Mouse (Mus musculus): ENCODE results near the gene Myo1e. TPM values are rescaled to one million over a fixed set of nuclear protein-coding genes. Genes with fewer than 3 reads are reported as not detected.

Myo1e gene
- polyA plus RNA-seq, 1 experiment from 2014 or later = 11.2 TPM

DNA sequence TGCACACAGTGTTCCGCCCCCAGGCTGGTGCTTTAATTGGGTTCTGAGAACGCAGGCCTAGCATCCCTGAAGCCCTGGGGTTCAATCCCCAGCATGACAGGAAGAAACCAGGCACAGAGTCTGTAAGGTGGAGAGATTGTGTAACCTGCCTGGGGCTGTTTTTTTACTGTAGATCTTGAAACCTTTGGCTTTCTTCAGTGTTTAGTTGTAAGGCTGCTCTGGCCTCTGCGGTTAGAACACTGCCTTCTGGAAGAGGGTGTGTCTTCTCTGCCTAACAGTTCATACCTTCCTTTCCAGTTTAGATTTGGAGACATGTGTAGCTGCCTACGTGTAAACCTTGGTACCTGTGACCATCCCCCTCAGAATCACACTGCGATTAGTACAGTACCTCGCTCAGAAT, 67.3 kb downstream of the Myo1e start:
- H3K36me3 ChIP-seq (ENCODE audit: control insufficient read depth, insufficient read depth, low read length) = no peaks in the 10 kb centered on the region
- H3K4me2 ChIP-seq (ENCODE audit: low read length) = no peak overlapping the region
- ATAC-seq (ENCODE audit: insufficient number of reproducible peaks, insufficient read depth, low FRiP score, low read depth) = no peak
- no peaks in the 10 kb centered on the region for H3K9me3 ChIP-seq (ENCODE audit: control insufficient read depth, low read length)
- H3K27ac ChIP-seq (replicated peaks in 1 of 2; ENCODE audit: control insufficient read depth in 1 of 2, insufficient read depth in 1 of 2, low read depth in 2 of 2, low read length in 2 of 2) = no peak overlapping the region
- 94% methylated on average over 6 of the region's 6 CpGs for whole genome bisulfite sequencing
- no peaks in the 10 kb centered on the region for H3K27me3 ChIP-seq (ENCODE audit: control insufficient read depth, insufficient read depth, low read length)
- H3K4me3 ChIP-seq (ENCODE audit: control insufficient read depth in 1 of 2, insufficient read depth in 1 of 2, low read depth in 1 of 2, low read length in 2 of 2) = no peak overlapping the region
- no peak overlapping the region for H3K9ac ChIP-seq (ENCODE audit: low read length)
- peaks cover 0 to 2% of the 10 kb centered on the region in 2 experiments; a peak in 1 of 4 replicates for H3K4me1 ChIP-seq (ENCODE audit: control insufficient read depth in 2 of 2, insufficient read depth in 2 of 2, low read length in 2 of 2)

DNA sequence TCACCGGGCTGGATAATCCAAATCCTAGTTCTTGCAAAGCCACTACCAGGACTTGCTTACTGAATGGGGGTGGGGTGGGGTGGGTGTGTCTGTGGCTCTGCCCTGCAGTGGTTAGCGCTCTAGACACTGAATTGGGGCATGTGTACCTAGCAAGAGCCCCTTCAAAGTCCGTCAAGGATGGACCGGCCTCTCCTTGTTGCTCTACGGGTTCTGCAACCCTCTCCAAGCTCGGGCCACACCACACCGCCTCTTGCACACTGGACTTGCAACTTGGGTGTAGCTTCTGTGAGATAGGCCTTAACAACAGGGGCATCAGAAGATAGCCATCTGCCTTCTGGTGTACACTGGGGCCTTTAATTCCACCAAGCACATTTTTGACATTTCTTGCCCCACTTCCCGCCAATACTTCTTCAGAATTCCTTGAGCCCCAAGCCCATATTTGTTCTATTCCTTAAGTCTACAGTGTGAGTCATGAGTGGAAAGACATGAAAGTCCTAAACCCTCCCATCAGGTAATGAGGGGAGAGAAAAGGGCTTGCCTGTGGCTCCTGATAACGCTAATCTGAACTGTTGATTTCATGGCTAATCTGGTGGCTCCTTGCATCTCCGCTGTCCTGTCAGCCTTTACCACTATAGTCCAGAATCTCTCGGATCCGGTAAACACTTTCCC, 67.9 kb downstream of the Myo1e start:
- H3K9me3 ChIP-seq (ENCODE audit: control insufficient read depth, low read length) = no peaks in the 10 kb centered on the region
- 88% methylated on average over 12 of the region's 12 CpGs for WGBS
- no peaks in the 10 kb centered on the region for H3K36me3 ChIP-seq (ENCODE audit: control insufficient read depth, insufficient read depth, low read length)
- H3K9ac ChIP-seq (ENCODE audit: low read length) = no peak overlapping the region
- no peak overlapping the region for H3K4me3 ChIP-seq (ENCODE audit: control insufficient read depth in 1 of 2, insufficient read depth in 1 of 2, low read depth in 1 of 2, low read length in 2 of 2)
- peaks cover 0 to 2% of the 10 kb centered on the region in 2 experiments; a peak in 1 of 4 replicates for H3K4me1 ChIP-seq (ENCODE audit: control insufficient read depth in 2 of 2, insufficient read depth in 2 of 2, low read length in 2 of 2)
- no peak for ATAC-seq (ENCODE audit: insufficient number of reproducible peaks, insufficient read depth, low FRiP score, low read depth)
- no peak overlapping the region for H3K27ac ChIP-seq (replicated peaks in 1 of 2; ENCODE audit: control insufficient read depth in 1 of 2, insufficient read depth in 1 of 2, low read depth in 2 of 2, low read length in 2 of 2)
- H3K27me3 ChIP-seq (ENCODE audit: control insufficient read depth, insufficient read depth, low read length) = no peaks in the 10 kb centered on the region
- H3K4me2 ChIP-seq (ENCODE audit: low read length) = no peak overlapping the region

DNA sequence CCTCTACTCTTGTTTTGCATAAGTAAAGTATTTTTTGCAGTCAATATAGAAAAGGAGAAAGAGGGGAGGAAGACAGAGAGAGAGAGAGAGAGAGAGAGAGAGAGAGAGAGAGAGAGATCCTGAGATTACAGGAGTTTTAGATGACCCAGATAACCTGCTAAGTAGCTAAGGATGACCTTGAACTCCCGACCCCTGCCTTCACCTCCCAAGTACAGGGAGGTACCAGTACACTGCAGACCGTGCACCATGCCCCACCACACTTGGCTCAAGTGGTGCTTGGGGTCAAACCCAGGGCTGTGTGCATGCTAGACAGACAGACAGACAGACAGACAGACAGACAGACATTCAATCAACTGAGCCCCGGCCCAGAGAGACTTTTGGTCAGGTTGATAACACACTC, 69.9 kb downstream of the Myo1e start:
- ATAC-seq (ENCODE audit: insufficient number of reproducible peaks, insufficient read depth, low FRiP score, low read depth) = no peak
- H3K4me3 ChIP-seq (ENCODE audit: control insufficient read depth in 1 of 2, insufficient read depth in 1 of 2, low read depth in 1 of 2, low read length in 2 of 2) = no peak overlapping the region
- peaks cover 3% of the 10 kb centered on the region; the same call in 1 of the 2 replicates for H3K9me3 ChIP-seq (ENCODE audit: control insufficient read depth, low read length)
- no peaks in the 10 kb centered on the region for H3K27me3 ChIP-seq (ENCODE audit: control insufficient read depth, insufficient read depth, low read length)
- no peaks in the 10 kb centered on the region for H3K36me3 ChIP-seq (ENCODE audit: control insufficient read depth, insufficient read depth, low read length)
- no peak overlapping the region for H3K27ac ChIP-seq (replicated peaks in 1 of 2; ENCODE audit: control insufficient read depth in 1 of 2, insufficient read depth in 1 of 2, low read depth in 2 of 2, low read length in 2 of 2)
- H3K9ac ChIP-seq (ENCODE audit: low read length) = no peak overlapping the region
- H3K4me2 ChIP-seq (ENCODE audit: low read length) = no peak overlapping the region
- 52% methylated on average over 3 of the region's 3 CpGs for WGBS
- peaks cover 0 to 2% of the 10 kb centered on the region in 2 experiments; a peak in 1 of 4 replicates for H3K4me1 ChIP-seq (ENCODE audit: control insufficient read depth in 2 of 2, insufficient read depth in 2 of 2, low read length in 2 of 2)

DNA sequence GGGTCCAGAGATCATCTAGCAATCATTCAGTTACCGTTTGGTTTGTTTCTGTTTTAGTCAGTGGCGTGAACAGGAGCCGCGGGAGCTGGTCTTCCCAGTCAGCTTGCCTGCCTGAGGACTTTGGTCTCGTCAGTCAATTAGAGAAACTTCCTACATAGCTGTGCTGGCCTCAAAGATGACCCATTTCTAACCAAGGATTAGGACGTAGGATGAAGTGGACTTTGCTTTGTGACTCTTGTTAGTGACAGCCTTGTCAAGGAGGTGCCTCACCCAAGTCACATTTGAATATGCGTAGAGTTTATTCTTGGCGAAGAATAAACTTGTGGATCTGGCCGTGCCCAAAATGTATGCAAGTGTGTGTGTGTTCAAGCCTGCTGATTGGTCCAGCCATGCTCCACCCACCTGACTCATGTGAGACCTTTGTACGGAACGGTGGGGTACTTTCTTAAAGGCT, 70.4 kb downstream of the Myo1e start:
- Histone ChIP-seq H3K27me3 (ENCODE audit: control insufficient read depth, insufficient read depth, low read length) (no peaks in the 10 kb centered on the region), H3K9ac (ENCODE audit: low read length) (no peak overlapping the region), H3K9me3 (ENCODE audit: control insufficient read depth, low read length) (peaks cover 3% of the 10 kb centered on the region; the same call in 1 of the 2 replicates), H3K27ac (replicated peaks in 1 of 2; ENCODE audit: control insufficient read depth in 1 of 2, insufficient read depth in 1 of 2, low read depth in 2 of 2, low read length in 2 of 2) (no peak overlapping the region), H3K4me3 (ENCODE audit: control insufficient read depth in 1 of 2, insufficient read depth in 1 of 2, low read depth in 1 of 2, low read length in 2 of 2) (no peak overlapping the region), H3K4me1 (ENCODE audit: control insufficient read depth in 2 of 2, insufficient read depth in 2 of 2, low read length in 2 of 2) (peaks cover 0 to 2% of the 10 kb centered on the region in 2 experiments; a peak in 1 of 4 replicates), H3K36me3 (ENCODE audit: control insufficient read depth, insufficient read depth, low read length) (no peaks in the 10 kb centered on the region), H3K4me2 (ENCODE audit: low read length) (no peak overlapping the region)
- no peak for ATAC-seq (ENCODE audit: insufficient number of reproducible peaks, insufficient read depth, low FRiP score, low read depth)
- WGBS = 85% methylated on average over 11 of the region's 11 CpGs

DNA sequence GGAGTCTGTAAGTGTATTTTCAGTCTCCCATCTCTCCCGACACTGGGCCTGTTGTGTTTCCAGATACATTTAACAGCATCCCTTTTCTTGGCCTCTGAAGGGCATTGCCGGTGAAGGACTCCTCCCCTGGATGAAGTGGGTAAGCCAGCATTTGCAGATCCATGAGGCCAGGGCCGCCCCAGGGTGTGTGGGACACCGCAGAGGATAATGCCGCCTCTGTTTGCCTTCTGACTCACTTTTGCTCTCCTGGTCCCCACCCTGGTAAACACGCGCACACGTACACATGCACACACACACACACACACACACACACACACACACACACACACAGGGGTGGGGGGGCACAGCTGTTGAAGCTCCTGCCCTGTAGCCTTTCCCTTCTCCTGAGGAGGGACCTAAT, 74.3 kb downstream of the Myo1e start:
- no peak for ATAC-seq (ENCODE audit: insufficient number of reproducible peaks, insufficient read depth, low FRiP score, low read depth)
- Histone ChIP-seq H3K9ac (ENCODE audit: low read length) (no peak overlapping the region), H3K4me1 (ENCODE audit: control insufficient read depth in 2 of 2, insufficient read depth in 2 of 2, low read length in 2 of 2) (peaks cover 2 to 4% of the 10 kb centered on the region in 2 experiments; a peak in 2 of 4 replicates), H3K27me3 (ENCODE audit: control insufficient read depth, insufficient read depth, low read length) (no peaks in the 10 kb centered on the region), H3K36me3 (ENCODE audit: control insufficient read depth, insufficient read depth, low read length) (no peaks in the 10 kb centered on the region), H3K27ac (replicated peaks in 1 of 2; ENCODE audit: control insufficient read depth in 1 of 2, insufficient read depth in 1 of 2, low read depth in 2 of 2, low read length in 2 of 2) (no peak overlapping the region), H3K9me3 (ENCODE audit: control insufficient read depth, low read length) (peaks cover 10% of the 10 kb centered on the region), H3K4me2 (ENCODE audit: low read length) (no peak overlapping the region), H3K4me3 (ENCODE audit: control insufficient read depth in 1 of 2, insufficient read depth in 1 of 2, low read depth in 1 of 2, low read length in 2 of 2) (no peak overlapping the region)
- WGBS = 86% methylated on average over 8 of the region's 8 CpGs

DNA sequence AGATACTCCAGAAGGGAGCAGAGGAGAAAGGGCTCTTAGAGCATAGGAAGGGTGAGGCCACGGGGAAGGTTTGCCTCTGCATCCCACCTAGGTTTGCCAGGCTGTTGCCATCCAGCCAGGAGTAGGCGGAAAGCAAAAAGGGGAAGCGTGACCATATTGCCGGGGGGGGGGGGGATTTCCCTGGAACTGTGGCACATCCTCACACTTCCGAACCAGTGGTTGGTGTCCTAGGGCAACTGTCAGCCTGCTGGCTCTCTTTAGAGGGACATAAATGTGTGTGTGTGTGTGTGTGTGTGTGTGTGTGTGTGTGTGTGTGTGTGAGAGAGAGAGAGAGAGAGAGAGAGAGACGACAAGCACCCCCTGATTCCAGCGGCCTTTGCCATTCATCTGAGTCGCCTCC, 75.0 kb downstream of the Myo1e start:
- H3K4me1 ChIP-seq (ENCODE audit: control insufficient read depth in 2 of 2, insufficient read depth in 2 of 2, low read length in 2 of 2) = peaks cover 2 to 3% of the 10 kb centered on the region in 2 experiments; a peak in 2 of 4 replicates
- no peak overlapping the region for H3K27ac ChIP-seq (replicated peaks in 1 of 2; ENCODE audit: control insufficient read depth in 1 of 2, insufficient read depth in 1 of 2, low read depth in 2 of 2, low read length in 2 of 2)
- no peaks in the 10 kb centered on the region for H3K27me3 ChIP-seq (ENCODE audit: control insufficient read depth, insufficient read depth, low read length)
- 92% methylated on average over 8 of the region's 8 CpGs for WGBS
- ATAC-seq (ENCODE audit: insufficient number of reproducible peaks, insufficient read depth, low FRiP score, low read depth) = no peak
- H3K36me3 ChIP-seq (ENCODE audit: control insufficient read depth, insufficient read depth, low read length) = peaks cover 5% of the 10 kb centered on the region
- no peak overlapping the region for H3K4me3 ChIP-seq (ENCODE audit: control insufficient read depth in 1 of 2, insufficient read depth in 1 of 2, low read depth in 1 of 2, low read length in 2 of 2)
- H3K9me3 ChIP-seq (ENCODE audit: control insufficient read depth, low read length) = peaks cover 10% of the 10 kb centered on the region
- no peak overlapping the region for H3K4me2 ChIP-seq (ENCODE audit: low read length)
- no peak overlapping the region for H3K9ac ChIP-seq (ENCODE audit: low read length)

DNA sequence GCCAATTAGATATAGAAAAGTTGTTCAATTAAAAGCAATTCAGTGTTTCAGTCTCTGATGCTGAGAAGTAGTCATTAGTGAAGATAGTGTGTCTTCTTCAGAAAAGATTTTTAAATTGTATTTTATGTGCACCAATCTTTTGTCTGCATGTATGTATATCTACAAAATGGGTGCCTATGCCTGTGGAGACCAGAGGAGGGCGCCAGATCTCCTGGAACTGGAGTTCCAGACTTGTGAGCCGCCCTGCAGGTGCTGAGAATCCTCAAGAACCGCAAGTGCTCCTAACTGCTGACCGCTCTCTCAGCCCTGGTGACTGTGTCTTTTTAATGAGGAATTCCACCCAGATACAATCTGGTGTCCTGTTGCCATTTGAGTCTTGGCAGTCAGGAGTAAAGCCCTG, 76.0 kb downstream of the Myo1e start:
- Histone ChIP-seq H3K27me3 (ENCODE audit: control insufficient read depth, insufficient read depth, low read length) (no peaks in the 10 kb centered on the region), H3K4me2 (ENCODE audit: low read length) (no peak overlapping the region), H3K4me1 (ENCODE audit: control insufficient read depth in 2 of 2, insufficient read depth in 2 of 2, low read length in 2 of 2) (peaks cover 2% of the 10 kb centered on the region in 2 experiments; a peak in 2 of 4 replicates), H3K27ac (replicated peaks in 1 of 2; ENCODE audit: control insufficient read depth in 1 of 2, insufficient read depth in 1 of 2, low read depth in 2 of 2, low read length in 2 of 2) (no peak overlapping the region), H3K4me3 (ENCODE audit: control insufficient read depth in 1 of 2, insufficient read depth in 1 of 2, low read depth in 1 of 2, low read length in 2 of 2) (no peak overlapping the region), H3K36me3 (ENCODE audit: control insufficient read depth, insufficient read depth, low read length) (peaks cover 12% of the 10 kb centered on the region), H3K9me3 (ENCODE audit: control insufficient read depth, low read length) (peaks cover 10% of the 10 kb centered on the region), H3K9ac (ENCODE audit: low read length) (no peak overlapping the region)
- WGBS = 80% methylated on average over 4 of the region's 4 CpGs
- no peak for ATAC-seq (ENCODE audit: insufficient number of reproducible peaks, insufficient read depth, low FRiP score, low read depth)

Data from heart, embryonic 14.5 days (tissue).